Mouse (Mus musculus) limb, embryonic 10.5 days (tissue): Measurements from ENCODE around the gene D630023F18Rik. TPM values are rescaled to one million over a fixed set of nuclear protein-coding genes. Genes with fewer than 3 reads are reported as not detected.

Experiments used
- DNase-seq: peaks from one replicate; pipeline ENCODE4 v3.0.0-alpha.2; 2017; ENCODE audit warnings: low spot score
- H3K27ac ChIP-seq: fragments of 300-500 bp; sonication (generic); 2 replicates; pipeline ENCODE4 v1.5.1; 2016; ENCODE audit warnings: mild to moderate bottlenecking
- H3K27me3 ChIP-seq: fragments of 300-500 bp; sonication (generic); 2 replicates; pipeline ENCODE4 v1.6.1; 2016; ENCODE audit warnings: low read depth, mild to moderate bottlenecking; ENCODE audit not compliant: poor library complexity, severe bottlenecking
- H3K36me3 ChIP-seq: fragments of 300-500 bp; sonication (generic); 2 replicates; pipeline ENCODE4 v1.6.1; 2016; ENCODE audit warnings: mild to moderate bottlenecking, moderate library complexity
- H3K4me1 ChIP-seq: fragments of 300-500 bp; sonication (generic); 2 replicates; pipeline ENCODE4 v1.6.1; 2016
- H3K4me3 ChIP-seq: fragments of 300-500 bp; sonication (generic); 2 replicates; pipeline ENCODE4 v1.5.1; 2016; ENCODE audit warnings: mild to moderate bottlenecking, moderate library complexity
- H3K9me3 ChIP-seq: fragments of 300-500 bp; sonication (generic); replicated peaks from 2 replicates; pipeline ENCODE4 v1.6.1; 2016; ENCODE audit warnings: mild to moderate bottlenecking
- WGBS: fragments of 180-500 bp; shearing (Covaris S2); methylation state at CpG from one replicate; pipeline ENCODE4 v1.1.7; 2016; 5-methylcytosine and 5-hydroxymethylcytosine counted together
- polyA plus RNA-seq: library from polyadenylated mRNA; unstranded; fragments of >200 nt; fragmentation: Nextera tagmentation; extraction: Ambion mirVana; gene quantifications from 2 replicates; pipeline ENCODE4 v1.2.1, GENCODE M21; 2016

Gene D630023F18Rik
- 0.35 and 0.50 TPM in 2 replicates for polyA plus RNA-seq

DNA sequence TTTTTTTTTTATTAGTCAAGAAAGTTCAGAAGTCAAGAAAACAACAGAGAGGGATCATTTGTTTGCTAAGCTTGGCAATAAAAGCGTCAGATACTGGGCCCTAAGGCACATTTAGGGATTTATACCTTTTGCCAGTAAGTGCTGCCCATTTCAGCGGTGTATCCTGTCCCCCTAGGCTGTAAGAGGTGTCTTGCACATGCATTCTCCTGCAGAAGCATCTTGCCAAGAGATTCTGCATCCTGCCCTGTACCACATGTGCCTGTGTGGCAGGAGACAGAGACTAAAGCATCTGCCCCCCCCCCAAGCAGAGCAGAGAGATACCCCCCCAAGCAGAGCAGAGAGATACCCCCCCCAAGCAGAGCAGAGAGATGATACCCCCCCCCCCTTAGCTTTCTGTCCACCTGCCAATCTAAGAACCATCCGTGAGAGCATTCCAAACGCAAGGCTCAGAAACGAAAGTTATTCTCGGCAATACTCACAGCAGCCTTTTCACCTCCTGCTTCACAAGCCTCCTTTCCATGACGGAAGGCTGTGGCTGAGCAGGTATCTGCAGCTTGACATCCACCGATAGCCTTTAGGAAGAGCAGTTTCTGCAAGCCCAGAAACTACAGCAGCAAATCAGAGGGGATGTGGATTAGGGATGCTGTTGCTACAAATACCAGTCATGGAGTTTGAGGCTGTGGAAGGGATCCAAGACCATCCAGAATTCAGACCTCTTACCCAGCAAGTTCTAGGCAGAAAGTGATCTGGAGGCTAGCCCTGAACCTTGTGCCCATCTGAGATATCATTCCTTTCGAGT is at the start of gene D630023F18Rik:
TSS of gene D630023F18Rik (minus strand) at position 641 of the 799 bp plus-strand sequence.
- WGBS: 31% methylated on average over 9 of the region's 9 CpGs
- no peak within 1 kb of the TSS for H3K4me3 ChIP-seq

DNA sequence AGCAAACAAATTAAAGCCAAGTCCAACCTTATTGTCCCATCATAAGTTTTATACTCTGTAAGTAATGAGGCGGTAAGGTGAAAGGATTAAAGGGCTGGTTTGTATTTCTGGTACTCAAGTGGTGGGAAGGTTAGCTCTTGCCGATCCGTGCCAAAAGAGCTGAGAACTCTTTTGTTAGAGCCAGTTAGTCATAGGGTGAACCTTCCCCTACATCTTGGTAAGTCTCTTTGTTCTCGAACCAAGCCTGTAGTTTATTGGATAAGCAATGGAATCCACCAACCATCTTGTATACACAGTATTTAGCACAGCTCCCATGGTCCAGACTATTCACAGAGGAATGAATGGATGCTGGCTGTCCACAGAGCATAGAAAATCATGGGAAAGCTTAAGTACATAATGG is 48.6 kb upstream of the D630023F18Rik start:
- 94% methylated on average over 4 of the region's 4 CpGs for WGBS
- peaks cover 82% of the 10 kb centered on the region for H3K36me3 ChIP-seq
- 0 out of 2 replicates have a peak, but pooled peaks cover 3% of the 10 kb centered on the region for H3K4me1 ChIP-seq
- H3K4me3 ChIP-seq: no peak overlapping the region
- no peak for DNase-seq
- no peaks in the 10 kb centered on the region for H3K27me3 ChIP-seq
- H3K27ac ChIP-seq: no peak overlapping the region
- H3K9me3 ChIP-seq: no peaks in the 10 kb centered on the region

More for the DNA sequence above, at the start of gene D630023F18Rik:
- no peak within 1 kb of the TSS for H3K27ac ChIP-seq
- H3K36me3 ChIP-seq: no peaks in the 10 kb centered on the region
- no peaks in the 10 kb centered on the region for H3K9me3 ChIP-seq
- 0 out of 2 replicates have a peak, but pooled peaks cover 2% of the 10 kb centered on the region for H3K4me1 ChIP-seq
- no peak for DNase-seq
- no peaks in the 10 kb centered on the region for H3K27me3 ChIP-seq

DNA sequence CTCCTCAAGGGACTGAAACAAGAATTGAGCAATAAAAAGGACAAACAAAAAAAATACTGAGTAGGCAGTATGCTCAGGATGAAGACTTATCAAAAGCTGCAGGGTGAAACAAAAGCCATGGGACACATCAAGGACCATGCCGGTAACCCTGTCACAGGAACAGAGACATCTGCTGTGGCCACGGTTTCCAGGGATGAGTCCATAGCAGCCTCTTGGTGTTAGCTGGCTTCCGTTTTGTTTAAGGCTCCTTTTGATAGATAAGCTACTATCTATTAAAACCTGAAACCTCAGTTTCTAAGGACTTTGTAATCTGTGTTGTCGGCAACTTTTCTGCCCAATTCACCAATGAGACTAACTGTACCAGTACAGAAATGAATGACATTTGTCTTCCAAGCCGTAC is 46.9 kb upstream of the D630023F18Rik start:
- H3K27me3 ChIP-seq: no peaks in the 10 kb centered on the region
- no peaks in the 10 kb centered on the region for H3K4me1 ChIP-seq
- H3K4me3 ChIP-seq: no peak overlapping the region
- H3K9me3 ChIP-seq: no peaks in the 10 kb centered on the region
- WGBS: 91% methylated on average over 5 of the region's 5 CpGs
- peaks cover 98% of the 10 kb centered on the region for H3K36me3 ChIP-seq
- no peak for DNase-seq
- no peak overlapping the region for H3K27ac ChIP-seq

DNA sequence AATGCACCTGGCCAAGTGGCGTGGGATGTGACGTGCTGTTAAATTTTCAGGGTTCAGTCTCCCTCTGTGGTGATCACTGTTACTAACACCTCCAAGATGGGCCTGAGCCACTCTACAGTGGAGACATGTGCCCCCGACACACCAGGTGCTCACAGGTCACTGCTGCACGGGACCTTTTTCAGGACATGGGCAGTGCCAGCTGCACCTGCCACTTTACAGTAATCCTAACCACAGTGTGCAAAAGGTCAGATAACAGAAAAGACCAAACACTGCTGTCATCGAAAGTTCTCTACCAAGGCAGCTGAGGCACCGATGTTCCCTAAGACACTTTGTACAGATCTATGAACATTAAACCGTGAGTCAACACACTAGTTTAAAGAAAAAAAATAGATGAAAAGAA is 46.5 kb upstream of the D630023F18Rik start:
- H3K4me3 ChIP-seq: no peak overlapping the region
- H3K9me3 ChIP-seq: no peaks in the 10 kb centered on the region
- no peaks in the 10 kb centered on the region for H3K4me1 ChIP-seq
- peaks cover 99% of the 10 kb centered on the region for H3K36me3 ChIP-seq
- no peak for DNase-seq
- H3K27ac ChIP-seq: no peak overlapping the region
- 92% methylated on average over 7 of the region's 7 CpGs for WGBS
- no peaks in the 10 kb centered on the region for H3K27me3 ChIP-seq

DNA sequence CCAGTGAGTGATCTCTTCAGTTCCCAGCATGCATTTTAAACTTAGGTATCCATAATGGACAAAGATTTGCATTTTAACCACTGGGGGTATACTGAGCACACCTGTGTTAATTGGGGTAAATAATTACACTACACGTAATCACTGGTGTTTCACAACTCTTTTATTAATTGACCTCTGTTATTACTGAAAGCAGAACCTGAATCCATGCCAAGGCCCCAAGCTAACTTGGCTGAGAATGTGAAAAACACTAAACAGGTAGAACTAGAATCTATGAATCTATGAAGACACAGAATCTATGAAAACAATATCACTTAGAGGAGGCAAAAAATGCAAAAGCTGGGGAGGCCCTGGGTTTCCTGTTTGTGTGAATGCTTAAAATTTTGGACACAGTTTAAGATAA is 44.5 kb upstream of the D630023F18Rik start:
- Histone ChIP-seq H3K9me3 (no peaks in the 10 kb centered on the region), H3K4me1 (no peaks in the 10 kb centered on the region), H3K27ac (no peak overlapping the region), H3K4me3 (no peak overlapping the region), H3K36me3 (peaks cover 98% of the 10 kb centered on the region), H3K27me3 (no peaks in the 10 kb centered on the region)
- no peak for DNase-seq
- 95% methylated on average over 1 of the region's 1 CpGs for WGBS

DNA sequence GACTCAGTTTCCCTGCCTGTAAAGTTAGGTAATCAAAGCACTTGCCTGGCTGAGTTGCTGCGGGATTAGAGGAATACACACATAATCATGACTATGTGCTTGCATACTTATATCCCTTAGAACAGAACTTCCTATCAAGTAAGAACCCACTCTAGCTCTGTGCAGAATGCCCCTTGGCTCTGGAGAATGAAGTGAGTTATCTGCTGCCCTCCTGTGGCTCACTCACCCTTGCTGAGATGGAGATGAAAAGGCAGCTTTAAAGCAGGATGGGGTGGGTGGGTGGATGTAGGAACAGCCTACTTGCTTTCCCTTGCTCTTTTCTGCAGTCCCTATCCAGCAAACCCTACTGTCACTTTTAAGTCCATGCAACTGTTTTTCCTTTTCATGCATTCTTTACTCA is 39.2 kb upstream of the D630023F18Rik start:
- no peaks in the 10 kb centered on the region for H3K27me3 ChIP-seq
- H3K9me3 ChIP-seq: no peaks in the 10 kb centered on the region
- H3K4me3 ChIP-seq: no peak overlapping the region
- WGBS: 92% methylated on average over 1 of the region's 1 CpGs
- no peak for DNase-seq
- H3K4me1 ChIP-seq: no peaks in the 10 kb centered on the region
- H3K27ac ChIP-seq: no peak overlapping the region
- peaks cover 95% of the 10 kb centered on the region for H3K36me3 ChIP-seq

DNA sequence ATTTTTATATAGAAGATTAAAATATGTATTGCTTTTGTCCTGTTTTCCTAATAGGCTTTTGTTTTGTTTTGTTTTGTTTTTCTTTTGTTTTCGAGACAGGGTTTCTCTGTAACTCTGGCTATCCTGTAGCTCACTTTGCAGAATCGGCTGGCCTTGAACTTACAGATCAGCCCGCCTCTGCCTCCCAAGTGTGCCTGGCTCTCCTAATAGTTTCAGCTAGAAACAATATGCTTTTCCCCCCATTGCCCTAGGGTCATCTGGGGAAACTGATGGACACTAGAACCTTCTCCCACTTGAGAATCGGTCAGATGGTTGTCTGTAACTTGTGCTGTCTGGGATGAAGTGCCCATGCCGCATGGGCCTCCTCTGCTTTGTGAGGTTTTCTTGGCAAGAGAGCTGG is 33.1 kb upstream of the D630023F18Rik start:
- no peaks in the 10 kb centered on the region for H3K4me1 ChIP-seq
- H3K9me3 ChIP-seq: no peaks in the 10 kb centered on the region
- H3K4me3 ChIP-seq: no peak overlapping the region
- H3K36me3 ChIP-seq: peaks cover 38% of the 10 kb centered on the region
- WGBS: 94% methylated on average over 5 of the region's 5 CpGs
- no peak overlapping the region for H3K27ac ChIP-seq
- no peaks in the 10 kb centered on the region for H3K27me3 ChIP-seq
- no peak for DNase-seq

DNA sequence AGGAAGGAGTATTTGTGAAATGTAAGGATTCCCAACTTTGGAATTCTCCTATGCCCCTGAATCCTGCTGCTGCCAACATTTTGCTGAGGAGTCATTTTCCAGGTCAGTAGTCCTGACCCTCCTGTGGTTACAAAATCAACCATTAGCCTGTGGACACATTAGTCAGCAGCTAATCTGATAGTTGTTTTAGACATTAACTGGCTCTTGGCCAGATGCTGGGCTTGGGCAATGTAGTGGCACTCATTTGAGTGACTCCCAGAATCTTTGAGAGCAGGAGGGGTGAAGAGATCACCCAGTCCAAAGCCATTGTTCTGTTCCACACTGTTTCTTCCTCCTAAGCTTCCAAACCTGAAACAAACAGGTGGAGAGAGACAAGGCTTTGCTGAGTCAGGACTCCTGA is 31.8 kb upstream of the D630023F18Rik start:
- Histone ChIP-seq H3K36me3 (peaks cover 25% of the 10 kb centered on the region), H3K4me1 (no peaks in the 10 kb centered on the region), H3K27me3 (no peaks in the 10 kb centered on the region), H3K27ac (no peak overlapping the region), H3K9me3 (no peaks in the 10 kb centered on the region), H3K4me3 (no peak overlapping the region)
- no peak for DNase-seq

DNA sequence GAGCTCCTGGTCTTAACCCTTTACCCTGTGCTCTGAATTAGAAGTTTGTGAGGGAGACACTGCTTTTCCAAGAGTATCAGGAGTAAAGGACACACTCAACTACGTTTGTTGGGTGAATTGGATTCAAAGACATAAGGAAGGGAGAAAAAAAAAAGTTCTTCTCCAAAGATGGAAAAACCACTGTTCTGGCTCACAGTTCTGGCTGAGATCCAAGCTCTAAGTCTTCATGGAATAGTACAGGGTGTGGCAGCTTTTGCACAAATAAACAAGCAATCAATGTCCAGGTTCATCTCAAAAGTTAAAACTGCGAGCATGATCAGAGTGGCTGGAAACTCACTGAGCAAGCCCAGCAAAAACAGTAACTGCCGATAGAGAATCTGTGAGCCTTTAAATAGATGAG is 25.0 kb upstream of the D630023F18Rik start:
- no peaks in the 10 kb centered on the region for H3K9me3 ChIP-seq
- WGBS: 79% methylated on average over 3 of the region's 3 CpGs
- H3K27ac ChIP-seq: no peak overlapping the region
- no peaks in the 10 kb centered on the region for H3K36me3 ChIP-seq
- no peaks in the 10 kb centered on the region for H3K27me3 ChIP-seq
- H3K4me1 ChIP-seq: no peaks in the 10 kb centered on the region
- no peak for DNase-seq
- no peak overlapping the region for H3K4me3 ChIP-seq

DNA sequence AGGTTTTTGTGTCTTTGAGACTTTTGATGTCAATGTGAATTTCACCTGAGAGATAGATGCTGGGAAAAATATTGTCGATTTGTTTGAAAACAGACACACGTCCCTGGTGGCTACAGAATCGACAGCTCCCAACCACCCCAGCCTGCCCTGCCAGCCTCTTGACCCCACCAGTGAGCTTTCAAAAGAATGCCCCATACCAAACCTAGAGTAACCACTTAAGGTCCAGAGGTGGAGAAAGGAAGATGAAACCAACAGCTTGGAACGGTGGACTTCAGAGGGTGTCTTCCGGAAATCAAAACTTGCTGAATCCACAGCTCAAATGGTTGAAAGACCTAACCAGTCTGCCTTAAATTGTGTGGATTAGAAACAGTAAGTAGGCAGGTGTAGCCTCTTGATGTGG is 24.3 kb upstream of the D630023F18Rik start:
- DNase-seq: no peak
- no peaks in the 10 kb centered on the region for H3K27me3 ChIP-seq
- no peak overlapping the region for H3K4me3 ChIP-seq
- H3K9me3 ChIP-seq: no peaks in the 10 kb centered on the region
- no peaks in the 10 kb centered on the region for H3K4me1 ChIP-seq
- WGBS: 91% methylated on average over 5 of the region's 5 CpGs
- H3K27ac ChIP-seq: no peak overlapping the region
- H3K36me3 ChIP-seq: no peaks in the 10 kb centered on the region

DNA sequence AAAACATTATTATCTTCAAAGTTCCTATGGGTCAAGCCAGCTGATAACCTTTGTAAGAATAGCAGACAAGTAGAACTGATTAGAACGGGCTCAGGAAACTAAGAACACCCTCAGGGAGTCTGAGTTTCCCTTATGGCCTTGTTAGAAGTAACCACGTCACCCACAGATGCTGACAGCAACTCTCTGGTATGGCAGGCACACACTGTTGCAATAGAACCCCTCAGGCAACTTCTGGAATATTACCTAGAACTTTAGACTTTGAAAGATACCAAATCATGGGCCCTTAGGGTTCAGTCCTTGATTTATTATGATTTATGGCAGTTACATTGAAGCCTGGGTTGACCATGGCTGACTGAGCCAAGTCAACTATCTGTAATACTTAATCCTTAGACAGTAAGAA is 23.6 kb upstream of the D630023F18Rik start:
- H3K27ac ChIP-seq: no peak overlapping the region
- WGBS: 66% methylated on average over 2 of the region's 2 CpGs
- H3K36me3 ChIP-seq: no peaks in the 10 kb centered on the region
- no peak for DNase-seq
- no peaks in the 10 kb centered on the region for H3K27me3 ChIP-seq
- H3K4me1 ChIP-seq: no peaks in the 10 kb centered on the region
- H3K9me3 ChIP-seq: no peaks in the 10 kb centered on the region
- no peak overlapping the region for H3K4me3 ChIP-seq

DNA sequence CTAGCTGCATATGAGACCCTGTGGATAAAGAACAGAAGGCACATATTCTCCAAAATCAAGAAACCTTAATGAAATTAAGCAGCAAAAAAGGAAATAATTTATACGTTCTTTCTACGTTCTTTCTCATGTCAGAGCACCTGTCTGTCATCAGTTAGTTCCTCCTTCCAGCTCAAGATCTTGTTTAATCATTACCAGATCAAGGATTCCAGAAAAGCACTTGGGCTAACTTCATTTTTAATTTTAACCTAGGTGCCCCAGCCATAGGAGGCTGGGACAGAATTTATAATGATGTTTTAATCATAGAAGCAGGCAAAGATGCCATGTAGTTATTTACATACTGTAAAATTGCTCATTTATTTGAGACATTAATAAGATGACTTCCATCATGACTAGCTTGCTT is 21.8 kb upstream of the D630023F18Rik start:
- Histone ChIP-seq H3K9me3 (no peaks in the 10 kb centered on the region), H3K27me3 (no peaks in the 10 kb centered on the region), H3K4me3 (no peak overlapping the region), H3K36me3 (no peaks in the 10 kb centered on the region), H3K4me1 (no peaks in the 10 kb centered on the region), H3K27ac (no peak overlapping the region)
- DNase-seq: no peak
- WGBS: 87% methylated on average over 2 of the region's 2 CpGs

DNA sequence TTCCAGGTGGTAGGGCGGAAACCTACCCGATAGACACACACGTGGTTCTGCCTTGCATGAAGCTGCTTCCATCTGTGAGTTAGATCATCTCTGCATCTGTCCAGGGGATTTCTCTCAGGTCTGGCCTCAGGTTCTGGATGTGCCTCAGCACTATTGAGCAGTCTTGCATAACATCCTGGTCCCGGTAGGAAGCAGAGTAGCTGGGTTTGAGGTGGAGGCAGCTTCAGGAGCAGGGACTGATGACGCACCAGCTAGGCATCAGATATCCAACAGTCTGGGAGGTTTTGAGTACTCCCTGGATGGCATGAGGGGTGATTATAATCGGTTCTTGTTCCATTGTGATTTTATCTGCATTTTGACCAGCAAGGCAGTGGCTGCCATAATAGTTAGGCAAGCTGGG is 14.5 kb upstream of the D630023F18Rik start:
- no peak for DNase-seq
- H3K4me1 ChIP-seq: no peaks in the 10 kb centered on the region
- H3K27ac ChIP-seq: no peak overlapping the region
- H3K4me3 ChIP-seq: no peak overlapping the region
- H3K36me3 ChIP-seq: no peaks in the 10 kb centered on the region
- H3K27me3 ChIP-seq: no peaks in the 10 kb centered on the region
- no peaks in the 10 kb centered on the region for H3K9me3 ChIP-seq
- WGBS: 91% methylated on average over 6 of the region's 6 CpGs

DNA sequence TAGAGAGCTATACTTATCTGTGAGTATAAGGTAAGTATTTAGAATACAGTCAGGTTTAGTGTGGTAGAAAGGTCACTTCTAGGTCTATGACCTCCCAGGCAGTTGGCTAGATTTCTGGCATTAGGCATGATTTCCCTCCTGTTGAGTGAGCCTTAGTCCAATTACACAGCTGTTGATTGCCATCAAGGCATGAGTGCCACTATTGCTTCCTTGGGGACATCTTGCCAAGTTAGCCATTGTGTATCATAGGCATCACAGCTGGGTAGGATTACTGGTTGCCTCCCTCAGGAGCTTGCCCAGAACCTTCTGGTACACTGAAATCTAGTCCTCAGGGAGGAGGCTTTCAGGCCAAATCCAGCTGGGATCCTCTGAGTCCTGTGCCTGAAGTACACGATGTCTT is 9.8 kb upstream of the D630023F18Rik start:
- Histone ChIP-seq H3K27me3 (no peaks in the 10 kb centered on the region), H3K4me3 (no peak overlapping the region), H3K4me1 (no peaks in the 10 kb centered on the region), H3K27ac (no peak overlapping the region), H3K36me3 (no peaks in the 10 kb centered on the region), H3K9me3 (no peaks in the 10 kb centered on the region)
- no peak for DNase-seq
- WGBS: 94% methylated on average over 1 of the region's 1 CpGs
